Comparison of ENCODE assay signal across 8 mouse cellular contexts in the genomic region with DNA sequence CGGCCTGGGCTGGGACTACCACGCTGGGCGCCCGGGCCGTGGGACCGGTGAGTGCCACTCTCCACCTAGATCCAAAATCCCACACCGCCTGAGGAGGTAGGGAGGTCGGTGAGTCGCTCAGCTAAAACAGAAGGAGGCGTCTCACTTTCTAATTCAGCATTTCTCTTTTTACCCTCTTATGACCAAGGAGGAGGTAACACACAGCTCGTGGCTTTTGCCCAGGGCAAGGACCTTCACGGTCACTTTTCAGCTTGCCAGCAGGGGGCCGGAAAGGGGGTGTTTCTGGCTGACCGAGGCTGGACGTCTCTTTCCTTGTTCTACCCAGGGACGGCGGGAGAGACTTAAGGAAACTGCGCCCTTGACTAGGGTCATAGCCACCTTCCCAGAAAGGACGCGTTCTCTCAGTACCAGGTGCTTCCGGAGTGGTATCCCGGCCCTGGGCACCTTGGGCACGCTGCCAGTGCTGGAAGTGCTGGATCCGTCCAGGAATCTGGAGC. TPM values are rescaled to one million over a fixed set of nuclear protein-coding genes. Genes with fewer than 3 reads are reported as not detected.
DNase-seq lines count a peak whose midpoint lies in the region; ATAC-seq lines count a peak whose summit lies in the region.

No protein-coding gene starts in this region.

- H3K4me2 ChIP-seq in intestine, embryonic 14.5 days (ENCODE audit: low read length) = peak overlapping the region; percentile 96
- H3K4me2 ChIP-seq in liver, embryonic 16.5 days (ENCODE audit: low read depth, low read length) = peak overlapping the region; percentile 100

- intact Hi-C loops in gastrocnemius, postnatal 36 days (cut with DNase I) = no loop called here

- peak; percentile 64 for ATAC-seq in intestine, embryonic 14.5 days (replicated peaks; ENCODE audit: low FRiP score, low TSS enrichment, low read depth)
- ATAC-seq in liver, embryonic 16.5 days (ENCODE audit: low read depth) = peak; percentile 25

- H3K9me3 ChIP-seq in intestine, embryonic 14.5 days (ENCODE audit: control insufficient read depth, low read length) = no peaks in the 10 kb centered on the region
- no peaks in the 10 kb centered on the region for H3K9me3 ChIP-seq in liver, embryonic 16.5 days (replicated peaks; ENCODE audit: control insufficient read depth, low read length)

- peak; percentile 24 to 40 for DNase-seq in thymus, adult 18-20 months
- DNase-seq in thymus, postnatal 25 days = no peak
- DNase-seq in cerebellum, postnatal 36 days = peak; percentile 48 to 55
- DNase-seq in gastrocnemius, postnatal 36 days = peak; percentile 31 to 39
- no peak for DNase-seq in intestine, embryonic 14.5 days (ENCODE audit: low spot score)
- DNase-seq in neural tube, embryonic 10.5 days (ENCODE audit: extremely low spot score, low spot score) = peak; percentile 78
- DNase-seq in urinary bladder, postnatal 14 days (ENCODE audit: low spot score) = peak; percentile 60

- no peaks in the 10 kb centered on the region for H3K27me3 ChIP-seq in intestine, embryonic 14.5 days (replicated peaks; ENCODE audit: control insufficient read depth, insufficient read depth, low read length)
- H3K27me3 ChIP-seq in liver, embryonic 16.5 days (ENCODE audit: control insufficient read depth, insufficient read depth, low read depth, low read length) = no peaks in the 10 kb centered on the region

- H3K27ac ChIP-seq in intestine, embryonic 14.5 days (ENCODE audit: low read depth) = peak overlapping the region; percentile 91
- peak overlapping the region; percentile 77 for H3K27ac ChIP-seq in liver, embryonic 16.5 days (ENCODE audit: low read length)

- H3K4me1 ChIP-seq in intestine, embryonic 14.5 days (replicated peaks; ENCODE audit: control insufficient read depth, insufficient read depth, low read length) = peaks cover 7% of the 10 kb centered on the region; the same call in 1 of the 2 replicates
- H3K4me1 ChIP-seq in liver, embryonic 16.5 days (ENCODE audit: control insufficient read depth, low read depth, low read length) = peaks cover 19% of the 10 kb centered on the region

- H3K9ac ChIP-seq in intestine, embryonic 14.5 days (ENCODE audit: low read length) = peak overlapping the region; percentile 86
- peak overlapping the region; percentile 89 for H3K9ac ChIP-seq in liver, embryonic 16.5 days (ENCODE audit: low read depth, low read length)

- WGBS in intestine, embryonic 14.5 days = under 1% methylated on average over 24 of the region's 24 CpGs
- WGBS in liver, embryonic 16.5 days (ENCODE audit: insufficient replicate concordance) = under 1% methylated on average over 24 of the region's 24 CpGs

- peak overlapping the region; percentile 63 for H3K4me3 ChIP-seq in intestine, embryonic 14.5 days (ENCODE audit: low read depth, low read length)
- H3K4me3 ChIP-seq in liver, embryonic 16.5 days (ENCODE audit: low read depth, low read length) = peak overlapping the region; percentile 80

- peaks cover 20% of the 10 kb centered on the region for H3K36me3 ChIP-seq in intestine, embryonic 14.5 days (ENCODE audit: control insufficient read depth, insufficient read depth, low read length)
- peaks cover 3% of the 10 kb centered on the region for H3K36me3 ChIP-seq in liver, embryonic 16.5 days (ENCODE audit: control insufficient read depth, insufficient read depth)

RNA-seq across cellular contexts. Expression of a gene that starts 0.4 kb away (rescaled TPM):
- total RNA-seq in gastrocnemius, postnatal 36 days (2021) = 1 to 10 TPM; 4.0 to 5.5 TPM
- polyA plus RNA-seq in intestine, embryonic 14.5 days (2014; fragmentation: Nextera tagmentation; extraction: Ambion mirVana) = 3.6 and 4.0 TPM in 2 replicates
- polyA plus RNA-seq in liver, embryonic 16.5 days (2015; fragmentation: Nextera tagmentation; extraction: Ambion mirVana) = 1.3 and 1.4 TPM in 2 replicates

RNA-seq across cellular contexts. Expression of a gene that starts 0.6 kb away (rescaled TPM):
- total RNA-seq in gastrocnemius, postnatal 36 days (2021) = 1 to 10 TPM; 1.9 to 3.6 TPM
- polyA plus RNA-seq in intestine, embryonic 14.5 days (2014; fragmentation: Nextera tagmentation; extraction: Ambion mirVana) = 10.0 and 10.6 TPM in 2 replicates
- 3.0 and 3.3 TPM in 2 replicates for polyA plus RNA-seq in liver, embryonic 16.5 days (2015; fragmentation: Nextera tagmentation; extraction: Ambion mirVana)

RNA-seq across cellular contexts. Expression of a gene that starts 9.9 kb away (rescaled TPM):
- total RNA-seq in gastrocnemius, postnatal 36 days (2021) = 10 to 100 TPM; 30.6 to 40.6 TPM
- 66.1 and 68.0 TPM in 2 replicates for polyA plus RNA-seq in intestine, embryonic 14.5 days (2014; fragmentation: Nextera tagmentation; extraction: Ambion mirVana)
- 48.4 and 50.3 TPM in 2 replicates for polyA plus RNA-seq in liver, embryonic 16.5 days (2015; fragmentation: Nextera tagmentation; extraction: Ambion mirVana)

RNA-seq across cellular contexts. Expression of a gene that starts 35.7 kb away (rescaled TPM):
- 10 to 100 TPM; 11.7 to 12.8 TPM for total RNA-seq in gastrocnemius, postnatal 36 days (2021)
- 65.9 and 67.6 TPM in 2 replicates for polyA plus RNA-seq in intestine, embryonic 14.5 days (2014; fragmentation: Nextera tagmentation; extraction: Ambion mirVana)
- 27.4 and 32.1 TPM in 2 replicates for polyA plus RNA-seq in liver, embryonic 16.5 days (2015; fragmentation: Nextera tagmentation; extraction: Ambion mirVana)

RNA-seq across cellular contexts. Expression of a gene that starts 51.7 kb away (rescaled TPM):
- 10 to 100 TPM; 30.6 to 33.4 TPM for total RNA-seq in gastrocnemius, postnatal 36 days (2021)
- 30.4 and 37.1 TPM in 2 replicates for polyA plus RNA-seq in intestine, embryonic 14.5 days (2014; fragmentation: Nextera tagmentation; extraction: Ambion mirVana)
- polyA plus RNA-seq in liver, embryonic 16.5 days (2015; fragmentation: Nextera tagmentation; extraction: Ambion mirVana) = 231 and 247 TPM in 2 replicates

Comparison
In these comparisons a context has a peak if more than half of its experiments do, and no peak if none do; other contexts are left out.
1. DNase-seq: peak in thymus, adult 18-20 months (2 of 2), cerebellum, postnatal 36 days (2 of 2), gastrocnemius, postnatal 36 days (2 of 2), neural tube, embryonic 10.5 days (single experiment) and urinary bladder, postnatal 14 days (single experiment); none in thymus, postnatal 25 days (single experiment) and intestine, embryonic 14.5 days (single experiment).